Mouse (Mus musculus): ENCODE results near the gene Hadha. TPM values are rescaled to one million over a fixed set of nuclear protein-coding genes. Genes with fewer than 3 reads are reported as not detected.

The Hadha gene
- polyA plus RNA-seq, 1 experiment from 2014 or later, result 104 TPM

MicroRNAs within 50 kb of the gene (microRNA counts, 519-probe panel; counts per million panel counts)
- 3,918 counts per million, percentile 76 among the panel's probes with 10 or more counts for microRNA mmu-miR-1960

Small RNA genes within 50 kb of the gene (microRNA-seq; reads per million reads assigned to microRNA genes)
- 1.8 reads per million for gene Mir1960

Other genes with a start within 250 kb of the Hadha start
- not detected in 2 replicates for gene Il6, start 142.0 kb downstream of the Hadha start, polyA plus RNA-seq (2016; fragmentation: Nextera tagmentation; extraction: Ambion mirVana)
- gene Tyms, start 81.5 kb downstream of the Hadha start, polyA plus RNA-seq (2016; fragmentation: Nextera tagmentation; extraction: Ambion mirVana), result 379 and 391 TPM in 2 replicates
- 2.9 and 3.3 TPM in 2 replicates for gene Garem2, start 50.0 kb downstream of the Hadha start, polyA plus RNA-seq (2016; fragmentation: Nextera tagmentation; extraction: Ambion mirVana)
- 1.1 and 1.3 TPM in 2 replicates for gene 3110082J24Rik, start 49.1 kb downstream of the Hadha start, polyA plus RNA-seq (2016; fragmentation: Nextera tagmentation; extraction: Ambion mirVana)
- gene Hadhb, start 86 bp upstream of the Hadha start, polyA plus RNA-seq (2016; fragmentation: Nextera tagmentation; extraction: Ambion mirVana), result 111 and 112 TPM in 2 replicates
- not detected in 2 replicates for gene Adgrf3, start 50.6 kb upstream of the Hadha start, polyA plus RNA-seq (2016; fragmentation: Nextera tagmentation; extraction: Ambion mirVana)
- 22.7 and 23.6 TPM in 2 replicates for gene Selenoi, start 77.4 kb upstream of the Hadha start, polyA plus RNA-seq (2016; fragmentation: Nextera tagmentation; extraction: Ambion mirVana)
- gene Drc1, start 126.2 kb upstream of the Hadha start, polyA plus RNA-seq (2016; fragmentation: Nextera tagmentation; extraction: Ambion mirVana), result 0.28 and 0.48 TPM in 2 replicates